Mouse (Mus musculus): ENCODE measurements around the gene Ddx58. TPM values are rescaled to one million over a fixed set of nuclear protein-coding genes. Genes with fewer than 3 reads are reported as not detected.

Gene Ddx58
- polyA plus RNA-seq, 1 experiment: 12.0 TPM

DNA sequence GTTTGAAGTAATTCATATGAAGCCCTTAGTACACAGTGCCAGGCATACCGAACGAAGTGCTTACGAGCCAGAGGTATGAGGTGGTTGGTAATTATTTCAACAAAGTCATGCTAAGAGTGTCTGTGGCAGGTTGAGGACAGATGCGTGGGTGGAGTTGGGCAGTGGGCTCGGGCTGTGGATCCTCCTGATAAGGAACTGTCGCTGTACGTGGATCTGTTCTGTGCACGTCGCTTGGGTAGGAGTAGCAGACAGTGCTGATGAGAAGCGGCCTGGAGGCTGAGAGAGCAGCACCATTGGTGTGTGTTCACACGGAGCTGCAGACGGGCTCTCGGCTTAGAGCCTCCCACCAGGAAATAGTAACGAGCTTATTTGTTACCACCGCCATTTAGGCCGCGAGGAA is 61.0 kb downstream of the Ddx58 start:
- H3K4me1 ChIP-seq (ENCODE audit: control insufficient read depth, insufficient read depth, insufficient read length, low read length): no peaks in the 10 kb centered on the region
- H3K4me3 ChIP-seq (ENCODE audit: insufficient read depth, low read depth, low read length): no peak overlapping the region
- no peak overlapping the region for H3K27ac ChIP-seq (replicated peaks; ENCODE audit: low read depth, low read length)

DNA sequence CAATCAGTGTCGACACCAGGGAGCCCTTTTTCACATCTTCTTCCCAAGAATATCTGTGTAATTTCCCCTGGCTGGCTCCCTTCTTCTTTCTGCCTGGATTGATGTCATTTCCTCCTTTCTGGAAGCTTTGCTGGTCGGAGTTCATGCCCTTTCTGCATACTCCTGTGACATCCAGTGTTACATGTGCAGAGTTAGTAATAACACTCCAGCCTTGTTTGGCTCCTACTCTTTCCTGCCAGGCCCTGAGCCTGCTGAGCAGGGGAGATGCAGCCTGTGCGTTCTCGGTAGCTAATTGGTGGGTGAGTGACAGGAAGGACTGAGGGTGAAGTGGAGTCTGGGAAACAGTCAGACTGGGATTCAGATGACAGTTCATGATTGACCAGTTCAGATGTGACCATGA is 65.3 kb downstream of the Ddx58 start:
- Histone ChIP-seq H3K4me3 (ENCODE audit: insufficient read depth, low read depth, low read length) (no peak overlapping the region), H3K27ac (replicated peaks; ENCODE audit: low read depth, low read length) (0 out of 2 replicates have a peak overlapping the region, but pooled peaks have one; percentile 17), H3K4me1 (ENCODE audit: control insufficient read depth, insufficient read depth, insufficient read length, low read length) (no peaks in the 10 kb centered on the region)

DNA sequence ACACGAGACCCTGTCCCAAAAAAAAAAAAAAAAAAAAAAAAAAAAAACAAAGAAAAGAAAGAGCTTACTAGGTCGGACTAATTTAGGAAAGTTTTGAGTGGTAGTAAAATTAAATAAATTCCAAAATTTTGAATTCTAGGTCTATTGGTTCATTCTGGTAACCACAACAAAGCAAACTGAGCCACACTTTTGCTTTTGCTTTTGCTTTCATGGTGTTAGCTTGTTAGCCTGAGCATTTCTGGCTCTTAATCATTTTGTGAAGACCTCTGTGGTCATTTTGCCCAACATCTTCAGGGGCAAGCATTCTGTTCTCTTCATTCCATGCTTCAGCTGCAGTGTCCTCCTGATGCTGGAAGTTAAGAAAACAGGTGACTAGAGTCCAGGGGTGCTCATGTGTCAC is 67.3 kb downstream of the Ddx58 start:
- Histone ChIP-seq H3K4me3 (ENCODE audit: insufficient read depth, low read depth, low read length) (no peak overlapping the region), H3K27ac (replicated peaks; ENCODE audit: low read depth, low read length) (no peak overlapping the region), H3K4me1 (ENCODE audit: control insufficient read depth, insufficient read depth, insufficient read length, low read length) (no peaks in the 10 kb centered on the region)

DNA sequence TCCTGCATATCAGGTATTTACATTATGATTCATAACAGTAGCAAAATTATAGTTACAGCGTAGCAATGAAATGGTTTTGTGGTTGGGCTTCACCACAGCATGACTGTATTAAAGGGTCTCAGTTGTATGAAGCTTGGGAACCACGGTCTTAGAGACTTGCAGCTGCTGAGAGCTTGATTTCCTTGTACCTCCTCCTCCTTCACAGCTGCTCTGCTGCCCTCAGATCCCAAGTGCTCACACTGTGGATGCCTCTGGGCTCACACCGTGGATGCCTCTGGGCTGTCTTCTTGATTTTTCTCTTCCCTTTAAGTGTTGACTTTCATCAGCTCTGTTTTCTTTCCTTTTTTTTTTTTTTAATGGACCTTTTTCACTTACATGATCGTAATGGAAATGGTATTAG is 68.2 kb downstream of the Ddx58 start:
- H3K4me3 ChIP-seq (ENCODE audit: insufficient read depth, low read depth, low read length): no peak overlapping the region
- no peaks in the 10 kb centered on the region for H3K4me1 ChIP-seq (ENCODE audit: control insufficient read depth, insufficient read depth, insufficient read length, low read length)
- no peak overlapping the region for H3K27ac ChIP-seq (replicated peaks; ENCODE audit: low read depth, low read length)

DNA sequence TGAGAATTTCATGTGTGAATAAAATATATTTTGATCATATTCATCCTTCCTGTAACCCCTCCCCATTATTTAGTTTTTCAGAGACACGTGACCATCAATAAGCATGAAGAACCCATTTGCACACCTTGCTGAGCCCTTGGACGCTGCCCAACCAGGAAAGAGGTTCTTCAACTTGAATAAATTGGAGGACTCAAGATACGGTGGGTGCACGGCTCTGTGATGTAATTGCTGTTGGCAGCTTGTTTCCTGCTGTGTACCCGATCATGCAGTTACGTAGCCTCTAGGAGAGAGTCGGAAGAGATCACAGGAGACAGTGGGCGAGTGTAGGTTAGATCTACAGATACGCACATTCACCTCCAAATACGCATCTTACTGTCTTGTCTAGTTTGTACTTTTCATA is 76.0 kb downstream of the Ddx58 start:
- peaks cover 7% of the 10 kb centered on the region; the same call in 1 of the 2 replicates for H3K4me1 ChIP-seq (ENCODE audit: control insufficient read depth, insufficient read depth, insufficient read length, low read length)
- no peak overlapping the region for H3K27ac ChIP-seq (replicated peaks; ENCODE audit: low read depth, low read length)
- H3K4me3 ChIP-seq (ENCODE audit: insufficient read depth, low read depth, low read length): no peak overlapping the region

DNA sequence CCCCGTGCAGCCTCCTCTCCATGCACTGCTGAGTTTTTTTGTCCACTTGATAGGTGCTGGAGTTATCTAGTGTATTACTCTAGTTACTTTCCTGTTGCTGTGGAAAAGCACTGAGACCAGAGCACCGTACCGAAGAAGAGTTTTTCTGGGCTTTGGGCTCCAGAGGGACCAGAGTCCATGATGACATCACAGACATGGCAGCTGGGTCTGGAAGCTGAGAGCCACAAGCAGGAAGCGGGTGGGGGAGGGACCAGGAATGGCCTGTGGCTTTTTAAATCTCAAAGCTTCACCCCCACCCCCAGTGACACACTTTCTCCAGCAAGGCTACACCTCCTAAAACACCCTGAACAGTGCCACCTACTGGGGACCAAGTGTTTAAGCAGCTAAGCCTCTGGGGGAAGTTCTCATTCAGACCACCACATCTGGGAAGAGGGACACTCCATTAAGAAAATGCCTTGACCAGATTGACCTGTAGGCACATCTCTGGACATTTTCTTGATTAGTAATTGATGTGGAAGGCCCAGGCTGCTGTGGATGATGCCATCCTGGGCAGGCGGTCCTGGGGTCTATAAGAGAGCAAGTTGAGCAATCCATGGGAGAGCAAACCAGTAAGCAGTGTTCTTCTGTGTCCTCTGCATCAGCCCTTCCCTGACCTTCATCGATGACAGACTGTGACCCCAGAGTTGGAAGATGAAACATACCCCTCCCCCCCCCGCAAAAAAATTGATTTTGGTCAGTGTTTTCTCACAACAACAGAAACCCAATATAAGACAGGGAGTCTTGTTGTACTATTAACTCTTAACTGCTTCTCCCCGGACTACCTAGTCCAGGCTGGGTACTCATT is 78.8 kb downstream of the Ddx58 start:
- no peak overlapping the region for H3K4me3 ChIP-seq (ENCODE audit: insufficient read depth, low read depth, low read length)
- no peak overlapping the region for H3K27ac ChIP-seq (replicated peaks; ENCODE audit: low read depth, low read length)
- peaks cover 12% of the 10 kb centered on the region for H3K4me1 ChIP-seq (ENCODE audit: control insufficient read depth, insufficient read depth, insufficient read length, low read length)

DNA sequence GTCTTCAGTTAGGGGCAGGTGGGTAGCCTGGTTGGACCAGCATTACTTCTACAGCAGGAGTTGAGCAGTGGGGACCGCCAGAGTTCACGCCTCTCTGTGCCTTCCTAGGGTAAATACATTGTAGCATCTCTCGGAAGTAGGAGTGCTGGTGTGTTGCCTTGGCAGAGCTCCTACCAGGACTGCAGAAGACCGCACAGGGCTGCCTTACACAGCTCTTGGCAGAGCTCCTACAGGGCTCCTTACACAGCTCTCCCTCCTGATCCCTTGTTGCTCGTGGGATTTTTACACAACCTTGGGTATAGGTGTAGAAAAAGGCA is 81.4 kb downstream of the Ddx58 start:
- H3K4me1 ChIP-seq (ENCODE audit: control insufficient read depth, insufficient read depth, insufficient read length, low read length): peaks cover 27% of the 10 kb centered on the region
- H3K27ac ChIP-seq (replicated peaks; ENCODE audit: low read depth, low read length): peak overlapping the region; percentile 26; the same call in 1 of the 2 replicates
- H3K4me3 ChIP-seq (ENCODE audit: insufficient read depth, low read depth, low read length): no peak overlapping the region

DNA sequence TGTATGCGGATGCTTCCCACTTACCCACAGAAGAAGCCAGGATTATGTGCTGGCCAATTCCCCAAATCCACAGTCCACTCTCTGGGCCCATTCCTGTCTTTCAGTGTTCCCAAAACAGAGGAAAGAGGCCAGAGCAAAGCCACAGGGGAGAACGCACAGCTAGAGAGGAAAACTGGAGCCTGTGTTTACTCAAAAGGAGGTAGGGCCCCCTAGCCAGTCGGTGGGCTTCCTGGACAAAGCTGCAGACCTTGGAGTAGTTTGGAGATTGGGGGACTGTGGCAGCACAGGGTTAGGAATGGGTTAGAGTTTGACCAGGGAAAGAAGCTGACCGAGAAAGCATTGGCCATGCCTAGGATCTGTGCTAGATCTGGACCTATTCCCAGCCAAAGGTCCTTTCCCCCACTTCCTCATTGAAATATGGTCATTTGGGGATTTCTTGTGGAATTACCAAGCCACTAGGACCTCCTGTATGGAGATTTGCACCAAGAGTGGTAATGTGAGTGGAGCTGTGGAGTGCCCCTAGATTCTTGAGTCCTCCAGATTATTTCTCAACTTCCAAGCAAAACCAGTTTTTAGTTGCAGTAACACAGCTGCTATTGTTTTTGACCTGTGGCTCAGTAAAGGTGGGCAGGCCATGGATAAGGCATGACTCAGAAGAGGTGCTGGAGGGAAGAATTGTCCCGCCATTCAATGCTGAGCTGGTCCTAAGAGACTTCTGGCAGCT is 82.0 kb downstream of the Ddx58 start:
- Histone ChIP-seq H3K4me1 (ENCODE audit: control insufficient read depth, insufficient read depth, insufficient read length, low read length) (peaks cover 27% of the 10 kb centered on the region), H3K27ac (replicated peaks; ENCODE audit: low read depth, low read length) (peak overlapping the region; percentile 79), H3K4me3 (ENCODE audit: insufficient read depth, low read depth, low read length) (no peak overlapping the region)

DNA sequence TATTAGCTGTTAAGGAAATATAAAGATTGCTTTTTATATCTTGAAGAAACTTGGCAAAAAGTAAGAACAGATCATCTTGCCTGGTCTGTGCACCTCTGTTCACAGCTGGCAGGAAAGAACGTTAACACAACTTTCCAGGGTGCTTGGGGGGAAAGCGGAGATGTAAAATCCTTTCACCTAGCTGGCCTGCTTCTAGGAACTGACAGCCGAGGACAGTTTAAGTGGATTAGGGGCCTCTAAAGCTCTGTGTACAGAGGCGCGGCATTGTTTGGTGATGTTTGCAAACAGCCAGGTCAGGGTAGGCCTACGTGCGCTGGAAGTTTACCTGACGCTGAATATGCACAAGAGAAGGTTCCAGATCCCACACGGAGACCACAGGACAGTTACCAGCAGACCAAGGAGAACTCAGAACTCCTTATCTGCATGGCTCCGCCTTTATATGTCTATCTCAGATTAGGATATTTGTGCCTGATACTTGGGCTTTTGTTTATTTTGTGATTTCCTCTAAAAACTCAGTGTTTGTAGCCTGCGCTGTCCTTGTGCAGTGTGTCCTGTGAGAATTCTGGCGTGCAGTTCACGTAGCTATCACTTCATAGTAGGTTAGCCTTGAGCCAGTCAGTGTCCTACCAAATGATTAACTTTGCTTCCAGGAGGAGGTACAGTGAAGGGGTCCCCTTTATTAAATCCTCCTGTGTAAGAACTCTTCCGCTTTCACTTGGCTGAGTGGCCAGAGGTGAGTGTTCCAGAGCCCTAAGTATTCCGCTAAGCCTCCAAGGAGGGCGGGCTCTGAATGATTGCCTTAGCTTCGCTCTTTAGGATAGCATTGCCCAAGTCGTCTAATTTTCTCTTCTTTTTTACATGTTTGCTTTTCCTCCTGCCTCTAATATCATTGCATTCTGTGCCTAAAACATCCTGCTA is 82.8 kb downstream of the Ddx58 start:
- H3K27ac ChIP-seq (replicated peaks; ENCODE audit: low read depth, low read length): peak overlapping the region; percentile 79

DNA sequence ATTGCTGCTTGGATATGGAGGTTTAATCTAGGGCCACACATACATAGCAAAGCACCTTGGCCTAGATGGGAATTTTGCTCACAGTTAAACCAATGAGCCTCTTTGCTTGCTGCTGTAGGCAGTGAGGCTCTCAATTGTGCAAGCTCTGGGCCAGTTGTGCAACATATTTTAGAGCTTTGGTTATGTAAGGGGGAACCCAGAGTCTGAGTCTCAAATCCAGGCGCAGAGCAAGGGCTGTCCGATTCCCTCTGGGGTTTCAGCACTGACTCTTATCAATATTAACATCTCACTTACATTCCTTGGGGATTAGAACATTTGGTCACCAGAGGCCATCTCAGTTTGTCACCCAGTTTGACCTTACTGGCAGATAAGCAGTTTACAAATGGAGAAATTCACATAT is 83.5 kb downstream of the Ddx58 start:
- H3K4me1 ChIP-seq (ENCODE audit: control insufficient read depth, insufficient read depth, insufficient read length, low read length): peaks cover 33% of the 10 kb centered on the region
- no peak overlapping the region for H3K4me3 ChIP-seq (ENCODE audit: insufficient read depth, low read depth, low read length)
- H3K27ac ChIP-seq (replicated peaks; ENCODE audit: low read depth, low read length): peak overlapping the region; percentile 56

More for the DNA sequence above, 82.8 kb downstream of the Ddx58 start:
- Histone ChIP-seq H3K4me1 (ENCODE audit: control insufficient read depth, insufficient read depth, insufficient read length, low read length) (peaks cover 33% of the 10 kb centered on the region), H3K4me3 (ENCODE audit: insufficient read depth, low read depth, low read length) (no peak overlapping the region)

DNA sequence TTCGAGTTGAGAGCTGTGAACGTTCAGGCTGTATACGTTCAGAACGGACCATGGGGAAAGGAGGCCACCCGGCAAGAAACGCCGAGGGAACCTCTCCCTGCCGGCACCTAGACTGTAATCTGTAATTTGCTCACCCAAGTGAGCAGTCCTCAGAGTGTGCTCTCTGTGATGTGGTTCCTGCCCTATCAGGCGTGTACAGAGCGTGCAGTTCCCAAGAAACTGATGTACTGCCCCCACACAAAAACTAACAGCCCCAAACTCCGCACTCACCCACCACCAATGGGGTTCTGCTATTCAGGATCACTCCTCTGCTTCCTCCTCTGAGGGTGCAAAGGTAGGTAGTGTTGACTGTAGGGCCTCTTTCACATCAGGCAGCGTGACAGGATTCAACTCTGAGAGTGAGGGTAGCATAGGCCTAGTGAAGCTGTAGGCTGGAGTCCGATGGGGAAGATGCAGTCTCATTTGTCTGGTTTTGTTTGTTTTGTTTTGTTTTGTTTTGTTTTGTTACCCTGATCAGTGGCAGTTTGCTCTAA is 84.1 kb downstream of the Ddx58 start:
- Histone ChIP-seq H3K4me3 (ENCODE audit: insufficient read depth, low read depth, low read length) (no peak overlapping the region), H3K27ac (replicated peaks; ENCODE audit: low read depth, low read length) (peak overlapping the region; percentile 56), H3K4me1 (ENCODE audit: control insufficient read depth, insufficient read depth, insufficient read length, low read length) (peaks cover 35% of the 10 kb centered on the region)

DNA sequence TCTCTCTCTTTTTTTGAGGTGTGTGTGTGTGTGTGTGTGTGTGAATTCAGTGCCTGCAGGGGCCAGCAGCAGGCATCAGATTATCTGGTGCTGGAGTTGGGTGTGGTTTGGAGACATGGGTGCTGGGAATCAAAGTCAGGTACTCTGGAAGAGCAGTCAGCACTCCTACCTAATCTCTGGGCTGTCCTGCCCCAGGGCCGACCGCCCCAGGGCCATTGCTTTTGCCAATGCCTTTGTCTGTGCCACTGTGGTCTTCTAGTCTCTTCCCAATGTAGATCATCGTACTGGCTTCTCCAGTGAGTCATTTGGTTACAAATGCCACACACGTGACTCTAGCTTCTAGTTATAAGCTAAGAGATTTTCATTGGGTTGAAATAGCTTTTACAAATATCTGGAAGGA is 84.9 kb downstream of the Ddx58 start:
- H3K4me3 ChIP-seq (ENCODE audit: insufficient read depth, low read depth, low read length): no peak overlapping the region
- no peak overlapping the region; the same call in 1 of the 2 replicates for H3K27ac ChIP-seq (replicated peaks; ENCODE audit: low read depth, low read length)
- H3K4me1 ChIP-seq (ENCODE audit: control insufficient read depth, insufficient read depth, insufficient read length, low read length): peaks cover 39% of the 10 kb centered on the region

All from brown adipose tissue, adult 24 weeks (tissue).